Mouse (Mus musculus): ENCODE data around the gene Bbx. TPM values are rescaled to one million over a fixed set of nuclear protein-coding genes. Genes with fewer than 3 reads are reported as not detected.

Bbx gene
- total and polyA plus RNA-seq, 3 experiments = 6.5 to 36.0 (median 9.2) TPM

- Histone ChIP-seq H3K4me3 (ENCODE audit: control insufficient read depth in 1 of 2, insufficient read depth in 1 of 2, low read depth in 2 of 2, low read length in 2 of 2) (no peak overlapping the region), H3K79me2 (ENCODE audit: control insufficient read depth, insufficient read depth, low read length, poor library complexity) (no peaks in the 10 kb centered on the region), H3K36me3 (ENCODE audit: control insufficient read depth in 1 of 2, insufficient read depth in 2 of 2, low read length in 2 of 2) (peaks cover 0 to 6% of the 10 kb centered on the region in 2 experiments; a peak in 2 of 4 replicates), H3K27ac (ENCODE audit: control insufficient read depth, low read depth, low read length) (no peak overlapping the region), H3K27me3 (ENCODE audit: control insufficient read depth in 1 of 2, insufficient read depth in 2 of 2, low read length in 2 of 2) (no peaks in the 10 kb centered on the region), H3K9me3 (replicated peaks; ENCODE audit: insufficient read depth, low read length) (no peaks in the 10 kb centered on the region), H3K4me1 (ENCODE audit: control insufficient read depth in 1 of 2, insufficient read depth in 2 of 2, low read length in 2 of 2) (peaks cover 0 to 6% of the 10 kb centered on the region in 2 experiments; a peak in 2 of 4 replicates), H3K9ac (ENCODE audit: control insufficient read depth, low read depth, low read length, poor library complexity, severe bottlenecking) (no peak overlapping the region)
- TF ChIP-seq CTCF (IDR thresholded peaks at IDR 0.05 in 2 of 3, conservative IDR thresholded peaks at IDR 0.05 in 1 of 3; ENCODE audit: control insufficient read depth in 1 of 3, insufficient read depth in 1 of 3, low read depth in 2 of 3, low read length in 3 of 3, poor library complexity in 1 of 3, severe bottlenecking in 1 of 3) = no peak
- TF ChIP-seq TBP (IDR thresholded peaks at IDR 0.05; ENCODE audit: low read depth, low read length) = no peak
- TF ChIP-seq RAD21 (IDR thresholded peaks at IDR 0.05; ENCODE audit: low read depth, low read length) = no peak
- no peak for TF ChIP-seq HCFC1 (IDR thresholded peaks at IDR 0.05; ENCODE audit: low read depth, low read length)
- TF ChIP-seq CHD2 (IDR thresholded peaks at IDR 0.05; ENCODE audit: low read length) = no peak
- no peak for TF ChIP-seq ZC3H11A (IDR thresholded peaks at IDR 0.05; ENCODE audit: low read depth, low read length)
- TF ChIP-seq USF1 (IDR thresholded peaks at IDR 0.05; ENCODE audit: low read depth, low read length) = no peak
- no peak for TF ChIP-seq ZKSCAN1 (IDR thresholded peaks at IDR 0.05; ENCODE audit: low read depth, low read length)
- TF ChIP-seq POLR2A (IDR thresholded peaks at IDR 0.05; ENCODE audit: control insufficient read depth in 1 of 2, insufficient read depth in 1 of 2, low read depth in 1 of 2, low read length in 2 of 2, poor library complexity in 1 of 2) = no peak
- TF ChIP-seq USF2 (IDR thresholded peaks at IDR 0.05; ENCODE audit: borderline replicate concordance in 1 of 2, insufficient read depth in 1 of 2, low read depth in 1 of 2, low read length in 2 of 2) = no peak
- TF ChIP-seq SIN3A (IDR thresholded peaks at IDR 0.05; ENCODE audit: low read length) = no peak
- no peak for TF ChIP-seq UBTF (IDR thresholded peaks at IDR 0.05; ENCODE audit: borderline replicate concordance, insufficient read depth, low read depth, low read length)
- no peak for TF ChIP-seq ZMIZ1 (IDR thresholded peaks at IDR 0.05; ENCODE audit: low read depth, low read length)
- TF ChIP-seq POLR2AphosphoS2 (IDR thresholded peaks at IDR 0.05; ENCODE audit: low read length) = no peak
- no peak for TF ChIP-seq MYB (IDR thresholded peaks at IDR 0.05; ENCODE audit: low read depth, low read length)
- TF ChIP-seq MAX (IDR thresholded peaks at IDR 0.05; ENCODE audit: low read length) = no peak
- DNase-seq (ENCODE audit: low read depth, low spot score) = no peak
Observed at GRCm38 (mm10) chr16:50324746-50325145, 107.4 kb downstream of the Bbx start.

GRCm38 (mm10) chr16:50324292-50324691 lies 107.9 kb downstream of the Bbx start:
- no peak for DNase-seq (ENCODE audit: low read depth, low spot score)
- H3K9me3 ChIP-seq (replicated peaks; ENCODE audit: insufficient read depth, low read length) = no peaks in the 10 kb centered on the region
- no peaks in the 10 kb centered on the region for H3K79me2 ChIP-seq (ENCODE audit: control insufficient read depth, insufficient read depth, low read length, poor library complexity)
- H3K9ac ChIP-seq (ENCODE audit: control insufficient read depth, low read depth, low read length, poor library complexity, severe bottlenecking) = no peak overlapping the region
- no peak overlapping the region for H3K4me3 ChIP-seq (ENCODE audit: control insufficient read depth in 1 of 2, insufficient read depth in 1 of 2, low read depth in 2 of 2, low read length in 2 of 2)
- H3K4me1 ChIP-seq (ENCODE audit: control insufficient read depth in 1 of 2, insufficient read depth in 2 of 2, low read length in 2 of 2) = peaks cover 0 to 7% of the 10 kb centered on the region in 2 experiments; a peak in 2 of 4 replicates
- no peaks in the 10 kb centered on the region for H3K27me3 ChIP-seq (ENCODE audit: control insufficient read depth in 1 of 2, insufficient read depth in 2 of 2, low read length in 2 of 2)
- H3K27ac ChIP-seq (ENCODE audit: control insufficient read depth, low read depth, low read length) = no peak overlapping the region
- TF ChIP-seq CTCF (IDR thresholded peaks at IDR 0.05 in 2 of 3, conservative IDR thresholded peaks at IDR 0.05 in 1 of 3; ENCODE audit: control insufficient read depth in 1 of 3, insufficient read depth in 1 of 3, low read depth in 2 of 3, low read length in 3 of 3, poor library complexity in 1 of 3, severe bottlenecking in 1 of 3) (peak in 1 of 3 experiments; percentile 2; a peak in 1 of 6 replicates), POLR2A (IDR thresholded peaks at IDR 0.05; ENCODE audit: control insufficient read depth in 1 of 2, insufficient read depth in 1 of 2, low read depth in 1 of 2, low read length in 2 of 2, poor library complexity in 1 of 2) (no peak)
- H3K36me3 ChIP-seq (ENCODE audit: control insufficient read depth in 1 of 2, insufficient read depth in 2 of 2, low read length in 2 of 2) = peaks cover 0 to 7% of the 10 kb centered on the region in 2 experiments; a peak in 2 of 4 replicates

All from MEL (cell line).